Mouse (Mus musculus): Measurements from ENCODE around the gene Olfr435.

GRCm38 (mm10) chr6:43198094-43198493, 1.1 kb downstream of the Olfr435 start:
- TF ChIP-seq CTCF (IDR thresholded peaks at IDR 0.05; ENCODE audit: borderline replicate concordance, control insufficient read depth, extremely low read depth, insufficient read depth, low read length, poor library complexity) (no peak), POLR2A (IDR thresholded peaks at IDR 0.05; ENCODE audit: control insufficient read depth, extremely low read depth, insufficient read depth, low read length, poor library complexity) (no peak)

All from thymus, adult 2 months (tissue).